Mouse (Mus musculus) liver, postnatal 0 days (tissue): ENCODE results near the gene Nf2.

Experiments
- CTCF ChIP-seq: sonication (generic); IDR thresholded peaks from 2 replicates; pipeline ENCODE4 v1.5.1; 2016; ENCODE audit warnings: antibody characterized with exemption, low read depth
- EP300 ChIP-seq: IDR thresholded peaks from 2 replicates; pipeline ENCODE4 v1.6.1; 2016; ENCODE audit warnings: antibody characterized with exemption, low read depth, mild to moderate bottlenecking

- TF ChIP-seq CTCF (no peak), EP300 (no peak)
Observed at GRCm38 (mm10) chr11:4881087-4881486, 31.8 kb upstream of the Nf2 start.
